Mouse (Mus musculus) liver, embryonic 14.5 days (tissue): ENCODE data around the gene Mfap5.

Experiments
- CTCF ChIP-seq: IDR thresholded peaks from 2 replicates; pipeline ENCODE4 v1.5.1; 2016; ENCODE audit warnings: antibody characterized with exemption, low read depth, control low read depth
- EP300 ChIP-seq: IDR thresholded peaks from 2 replicates; pipeline ENCODE4 v1.6.1; 2016; ENCODE audit warnings: antibody characterized with exemption, low read depth

- no peak for TF ChIP-seq EP300
- TF ChIP-seq CTCF, result no peak
Observed at GRCm38 (mm10) chr6:122508494-122508893, 2.8 kb downstream of the Mfap5 start.
